Mouse (Mus musculus): ENCODE measurements at regions not wholly inside any gene's neighbourhood (a gene's known extent, or its start where the extent isn't known, plus 50 kb on each side); places are given as distances from the start of the nearest gene placed in this dataset.

DNA sequence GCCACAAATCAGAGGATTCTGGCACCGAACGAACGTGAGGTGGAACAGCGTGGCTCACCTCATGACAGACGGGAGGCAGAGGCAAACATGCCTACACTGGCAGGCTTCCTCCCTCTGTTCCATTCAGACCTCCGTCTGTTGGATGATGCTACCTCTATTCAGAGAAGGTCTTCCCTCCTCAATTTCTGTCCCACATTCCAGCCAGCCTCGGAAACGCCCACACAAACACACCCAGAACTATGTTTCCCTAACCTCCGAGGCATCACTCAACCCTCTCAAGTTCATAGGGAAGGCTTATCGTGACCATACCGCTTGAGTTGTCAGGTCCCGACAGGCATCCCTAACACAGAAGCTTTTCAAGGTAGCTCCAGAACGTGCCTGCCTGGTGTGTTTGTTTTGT is 68.3 kb upstream of the Tgif1 start:
- H3K79me2 ChIP-seq (ENCODE audit: control insufficient read depth, insufficient read depth, low read length, poor library complexity) = no peaks in the 10 kb centered on the region
- H3K9ac ChIP-seq (ENCODE audit: control insufficient read depth, low read depth, low read length, poor library complexity, severe bottlenecking) = no peak overlapping the region
- no peaks in the 10 kb centered on the region for H3K9me3 ChIP-seq (replicated peaks; ENCODE audit: insufficient read depth, low read length)
- H3K4me1 ChIP-seq (ENCODE audit: control insufficient read depth in 1 of 2, insufficient read depth in 2 of 2, low read length in 2 of 2) = no peaks in the 10 kb centered on the region
- no peaks in the 10 kb centered on the region for H3K36me3 ChIP-seq (ENCODE audit: control insufficient read depth in 1 of 2, insufficient read depth in 2 of 2, low read length in 2 of 2)
- H3K27ac ChIP-seq (ENCODE audit: control insufficient read depth, low read depth, low read length) = no peak overlapping the region
- H3K4me3 ChIP-seq (ENCODE audit: control insufficient read depth in 1 of 2, insufficient read depth in 1 of 2, low read depth in 2 of 2, low read length in 2 of 2) = no peak overlapping the region
- TF ChIP-seq POLR2A (IDR thresholded peaks at IDR 0.05; ENCODE audit: control insufficient read depth in 1 of 2, insufficient read depth in 1 of 2, low read depth in 1 of 2, low read length in 2 of 2, poor library complexity in 1 of 2) (no peak), TCF12 (IDR thresholded peaks at IDR 0.05; ENCODE audit: low read depth, low read length) (no peak), NRF1 (IDR thresholded peaks at IDR 0.05; ENCODE audit: insufficient read depth, low read depth, low read length, poor library complexity, severe bottlenecking) (no peak), SMC3 (IDR thresholded peaks at IDR 0.05; ENCODE audit: low read depth, low read length) (no peak), RAD21 (IDR thresholded peaks at IDR 0.05; ENCODE audit: low read depth, low read length) (no peak), UBTF (IDR thresholded peaks at IDR 0.05; ENCODE audit: borderline replicate concordance, insufficient read depth, low read depth, low read length) (no peak)
- peaks cover 0 to 2% of the 10 kb centered on the region in 2 experiments; a peak in 1 of 4 replicates for H3K27me3 ChIP-seq (ENCODE audit: control insufficient read depth in 1 of 2, insufficient read depth in 2 of 2, low read length in 2 of 2)
- no peak for DNase-seq (ENCODE audit: low read depth, low spot score)

GRCm38 (mm10) chr17:70920181-70920580 is 66.8 kb upstream of the Tgif1 start:
- H3K27ac ChIP-seq (ENCODE audit: control insufficient read depth, low read depth, low read length) = no peak overlapping the region
- H3K4me3 ChIP-seq (ENCODE audit: control insufficient read depth in 1 of 2, insufficient read depth in 1 of 2, low read depth in 2 of 2, low read length in 2 of 2) = no peak overlapping the region
- H3K36me3 ChIP-seq (ENCODE audit: control insufficient read depth in 1 of 2, insufficient read depth in 2 of 2, low read length in 2 of 2) = no peaks in the 10 kb centered on the region
- no peaks in the 10 kb centered on the region for H3K79me2 ChIP-seq (ENCODE audit: control insufficient read depth, insufficient read depth, low read length, poor library complexity)
- H3K27me3 ChIP-seq (ENCODE audit: control insufficient read depth in 1 of 2, insufficient read depth in 2 of 2, low read length in 2 of 2) = peaks cover 0 to 2% of the 10 kb centered on the region in 2 experiments; a peak in 1 of 4 replicates
- no peak for DNase-seq (ENCODE audit: low read depth, low spot score)
- TF ChIP-seq POLR2AphosphoS2 (IDR thresholded peaks at IDR 0.05; ENCODE audit: low read length) (no peak), ELF1 (IDR thresholded peaks at IDR 0.05; ENCODE audit: low read depth, low read length) (no peak), GATA1 (IDR thresholded peaks at IDR 0.05; ENCODE audit: low read depth, low read length) (no peak), USF1 (IDR thresholded peaks at IDR 0.05; ENCODE audit: low read depth, low read length) (no peak), GABPA (IDR thresholded peaks at IDR 0.05; ENCODE audit: low read depth, low read length) (no peak)
- H3K9ac ChIP-seq (ENCODE audit: control insufficient read depth, low read depth, low read length, poor library complexity, severe bottlenecking) = no peak overlapping the region
- no peaks in the 10 kb centered on the region for H3K4me1 ChIP-seq (ENCODE audit: control insufficient read depth in 1 of 2, insufficient read depth in 2 of 2, low read length in 2 of 2)
- H3K9me3 ChIP-seq (replicated peaks; ENCODE audit: insufficient read depth, low read length) = no peaks in the 10 kb centered on the region

GRCm38 (mm10) chr17:70917183-70917935 is 64.0 kb upstream of the Tgif1 start:
- H3K9me3 ChIP-seq (replicated peaks; ENCODE audit: insufficient read depth, low read length) = no peaks in the 10 kb centered on the region
- H3K27me3 ChIP-seq (ENCODE audit: control insufficient read depth in 1 of 2, insufficient read depth in 2 of 2, low read length in 2 of 2) = 0 out of 4 replicates have a peak, but pooled peaks cover 0 to 2% of the 10 kb centered on the region in 2 experiments
- no peak for DNase-seq (ENCODE audit: low read depth, low spot score)
- H3K79me2 ChIP-seq (ENCODE audit: control insufficient read depth, insufficient read depth, low read length, poor library complexity) = no peaks in the 10 kb centered on the region
- H3K27ac ChIP-seq (ENCODE audit: control insufficient read depth, low read depth, low read length) = no peak overlapping the region
- H3K36me3 ChIP-seq (ENCODE audit: control insufficient read depth in 1 of 2, insufficient read depth in 2 of 2, low read length in 2 of 2) = no peaks in the 10 kb centered on the region
- no peaks in the 10 kb centered on the region for H3K4me1 ChIP-seq (ENCODE audit: control insufficient read depth in 1 of 2, insufficient read depth in 2 of 2, low read length in 2 of 2)
- H3K9ac ChIP-seq (ENCODE audit: control insufficient read depth, low read depth, low read length, poor library complexity, severe bottlenecking) = no peak overlapping the region
- H3K4me3 ChIP-seq (ENCODE audit: control insufficient read depth in 1 of 2, insufficient read depth in 1 of 2, low read depth in 2 of 2, low read length in 2 of 2) = no peak overlapping the region
- TF ChIP-seq POLR2AphosphoS5 (IDR thresholded peaks at IDR 0.05; ENCODE audit: borderline replicate concordance, low read depth, low read length) = no peak
- TF ChIP-seq JUND (IDR thresholded peaks at IDR 0.05; ENCODE audit: low read depth, low read length) = no peak
- TF ChIP-seq SIN3A (IDR thresholded peaks at IDR 0.05; ENCODE audit: low read length) = no peak
- no peak for TF ChIP-seq RAD21 (IDR thresholded peaks at IDR 0.05; ENCODE audit: low read depth, low read length)
- TF ChIP-seq EP300 (IDR thresholded peaks at IDR 0.05; ENCODE audit: low read depth in 1 of 2, low read length in 2 of 2) = no peak
- no peak for TF ChIP-seq ZKSCAN1 (IDR thresholded peaks at IDR 0.05; ENCODE audit: low read depth, low read length)
- TF ChIP-seq HCFC1 (IDR thresholded peaks at IDR 0.05; ENCODE audit: low read depth, low read length) = no peak
- no peak for TF ChIP-seq UBTF (IDR thresholded peaks at IDR 0.05; ENCODE audit: borderline replicate concordance, insufficient read depth, low read depth, low read length)

Data from MEL (cell line).